Mouse (Mus musculus) liver, embryonic 16.5 days (tissue): ENCODE measurements around the gene Ttll1. TPM values are rescaled to one million over a fixed set of nuclear protein-coding genes. Genes with fewer than 3 reads are reported as not detected.
A peak's percentile ranks its signal among the peaks of the same experiment; 100 is the strongest.

Source experiments
- ATAC-seq: fragments of 200-750 bp; cut with Nextera tagmentation; 2 replicates; pipeline ENCODE4 v1.8.0; 2017; ENCODE audit warnings: low read depth, mild to moderate bottlenecking, moderate number of reproducible peaks, moderate library complexity
- H3K27ac ChIP-seq: fragments of 300-500 bp; sonication (generic); 2 replicates; pipeline ENCODE4 v1.5.1; 2014; ENCODE audit warnings: mild to moderate bottlenecking, low read length
- H3K27me3 ChIP-seq: fragments of 300-500 bp; sonication (generic); 2 replicates; pipeline ENCODE4 v1.6.1; 2014; ENCODE audit warnings: low read depth, low read length, mixed read lengths; ENCODE audit not compliant: control insufficient read depth, insufficient read depth
- H3K36me3 ChIP-seq: fragments of 300-500 bp; sonication (generic); 2 replicates; pipeline ENCODE4 v1.6.1; 2014; ENCODE audit warnings: mild to moderate bottlenecking; ENCODE audit not compliant: control insufficient read depth, insufficient read depth
- H3K4me1 ChIP-seq: fragments of 300-500 bp; sonication (generic); 2 replicates; pipeline ENCODE4 v1.6.1; 2014; ENCODE audit warnings: low read depth, low read length, mixed read lengths; ENCODE audit not compliant: control insufficient read depth
- H3K4me2 ChIP-seq: fragments of 300-500 bp; sonication (generic); 2 replicates; pipeline ENCODE4 v1.6.1; 2014; ENCODE audit warnings: low read depth, low read length, mixed read lengths
- H3K4me3 ChIP-seq: fragments of 300-500 bp; sonication (generic); 2 replicates; pipeline ENCODE4 v1.5.1; 2014; ENCODE audit warnings: low read depth, mild to moderate bottlenecking, low read length
- H3K9ac ChIP-seq: fragments of 300-500 bp; sonication (generic); 2 replicates; pipeline ENCODE4 v1.6.1; 2014; ENCODE audit warnings: low read depth, low read length
- H3K9me3 ChIP-seq: fragments of 300-500 bp; sonication (generic); replicated peaks from 2 replicates; pipeline ENCODE4 v1.6.1; 2016; ENCODE audit warnings: low read length; ENCODE audit not compliant: control insufficient read depth
- WGBS: fragments of 180-500 bp; shearing (Covaris S2); extraction: QIAGEN DNeasy Blood & Tissue Kit; methylation state at CpG from one replicate; pipeline ENCODE4 v1.1.7; 2014; ENCODE audit not compliant: insufficient replicate concordance; 5-methylcytosine and 5-hydroxymethylcytosine counted together
- polyA plus RNA-seq: library from polyadenylated mRNA; unstranded; fragments of >200 nt; fragmentation: Nextera tagmentation; extraction: Ambion mirVana; gene quantifications from 2 replicates; pipeline ENCODE4 v1.2.1, GENCODE M21; 2015

Ttll1 gene
- polyA plus RNA-seq, 1 experiment from 2014 or later: 4.7 TPM

- WGBS: 68% methylated on average over 4 of the region's 4 CpGs
- no peak for ATAC-seq
- no peaks in the 10 kb centered on the region for H3K36me3 ChIP-seq
- H3K27ac ChIP-seq: no peak overlapping the region
- H3K9ac ChIP-seq: no peak overlapping the region
- no peak overlapping the region for H3K4me3 ChIP-seq
- H3K4me2 ChIP-seq: no peak overlapping the region
- H3K4me1 ChIP-seq: peaks cover 3% of the 10 kb centered on the region
- H3K9me3 ChIP-seq: no peaks in the 10 kb centered on the region
- H3K27me3 ChIP-seq: no peaks in the 10 kb centered on the region
Measured at GRCm38 (mm10) chr15:83479818-83480217, 30.9 kb downstream of the Ttll1 start.

GRCm38 (mm10) chr15:83478096-83478495 lies 32.6 kb downstream of the Ttll1 start:
- no peaks in the 10 kb centered on the region for H3K9me3 ChIP-seq
- no peak overlapping the region for H3K4me2 ChIP-seq
- H3K4me1 ChIP-seq: peaks cover 17% of the 10 kb centered on the region
- H3K36me3 ChIP-seq: no peaks in the 10 kb centered on the region
- ATAC-seq: no peak
- no peak overlapping the region for H3K4me3 ChIP-seq
- H3K27ac ChIP-seq: no peak overlapping the region
- 57% methylated on average over 3 of the region's 3 CpGs for whole genome bisulfite sequencing
- no peak overlapping the region for H3K9ac ChIP-seq
- H3K27me3 ChIP-seq: no peaks in the 10 kb centered on the region

- no peaks in the 10 kb centered on the region for H3K27me3 ChIP-seq
- H3K36me3 ChIP-seq: no peaks in the 10 kb centered on the region
- no peak for ATAC-seq
- H3K4me2 ChIP-seq: no peak overlapping the region
- H3K4me3 ChIP-seq: no peak overlapping the region
- no peaks in the 10 kb centered on the region for H3K9me3 ChIP-seq
- H3K9ac ChIP-seq: no peak overlapping the region
- H3K27ac ChIP-seq: no peak overlapping the region
- 48% methylated on average over 12 of the region's 12 CpGs for WGBS
- H3K4me1 ChIP-seq: peaks cover 17% of the 10 kb centered on the region
Measured at GRCm38 (mm10) chr15:83476593-83477273, 34.0 kb downstream of the Ttll1 start.

- peak; percentile 81 for ATAC-seq
- no peaks in the 10 kb centered on the region for H3K27me3 ChIP-seq
- peaks cover 17% of the 10 kb centered on the region for H3K4me1 ChIP-seq
- peak overlapping the region; percentile 71 for H3K4me2 ChIP-seq
- peak overlapping the region; percentile 82 for H3K27ac ChIP-seq
- 14% methylated on average over 5 of the region's 5 CpGs for WGBS
- H3K36me3 ChIP-seq: no peaks in the 10 kb centered on the region
- peak overlapping the region; percentile 47 for H3K9ac ChIP-seq
- no peaks in the 10 kb centered on the region for H3K9me3 ChIP-seq
- H3K4me3 ChIP-seq: peak overlapping the region; percentile 39
Measured at GRCm38 (mm10) chr15:83474466-83474836, 36.2 kb downstream of the Ttll1 start.

- Histone ChIP-seq H3K36me3 (no peaks in the 10 kb centered on the region), H3K9me3 (no peaks in the 10 kb centered on the region), H3K4me3 (peak overlapping the region; percentile 39), H3K4me2 (peak overlapping the region; percentile 71), H3K27ac (peak overlapping the region; percentile 82), H3K9ac (peak overlapping the region; percentile 47), H3K4me1 (peaks cover 17% of the 10 kb centered on the region), H3K27me3 (no peaks in the 10 kb centered on the region)
- WGBS: 39% methylated on average over 10 of the region's 10 CpGs
- ATAC-seq: peak; percentile 99
Measured at GRCm38 (mm10) chr15:83473832-83474465, 36.7 kb downstream of the Ttll1 start.

- ATAC-seq: no peak
- no peak overlapping the region for H3K9ac ChIP-seq
- H3K9me3 ChIP-seq: no peaks in the 10 kb centered on the region
- no peaks in the 10 kb centered on the region for H3K27me3 ChIP-seq
- no peaks in the 10 kb centered on the region for H3K36me3 ChIP-seq
- H3K4me3 ChIP-seq: no peak overlapping the region
- no peak overlapping the region; the same call in 1 of the 2 replicates for H3K27ac ChIP-seq
- no peak overlapping the region for H3K4me2 ChIP-seq
- H3K4me1 ChIP-seq: peaks cover 17% of the 10 kb centered on the region
- 71% methylated on average over 1 of the region's 1 CpGs for WGBS
Measured at GRCm38 (mm10) chr15:83473251-83473650, 37.4 kb downstream of the Ttll1 start.

- Histone ChIP-seq H3K9me3 (no peaks in the 10 kb centered on the region), H3K27me3 (no peaks in the 10 kb centered on the region), H3K4me3 (no peak overlapping the region), H3K4me2 (no peak overlapping the region), H3K27ac (no peak overlapping the region), H3K36me3 (no peaks in the 10 kb centered on the region), H3K9ac (no peak overlapping the region), H3K4me1 (peaks cover 17% of the 10 kb centered on the region)
- ATAC-seq: no peak
- WGBS: 57% methylated on average over 7 of the region's 7 CpGs
Measured at GRCm38 (mm10) chr15:83471476-83471875, 39.2 kb downstream of the Ttll1 start.

- H3K4me3 ChIP-seq: no peak overlapping the region
- 64% methylated on average over 8 of the region's 8 CpGs for WGBS
- H3K27ac ChIP-seq: no peak overlapping the region
- peaks cover 17% of the 10 kb centered on the region for H3K4me1 ChIP-seq
- H3K4me2 ChIP-seq: no peak overlapping the region
- H3K36me3 ChIP-seq: no peaks in the 10 kb centered on the region
- H3K27me3 ChIP-seq: no peaks in the 10 kb centered on the region
- no peaks in the 10 kb centered on the region for H3K9me3 ChIP-seq
- no peak for ATAC-seq
- H3K9ac ChIP-seq: no peak overlapping the region
Measured at GRCm38 (mm10) chr15:83470443-83470842, 40.2 kb downstream of the Ttll1 start.

- Histone ChIP-seq H3K36me3 (no peaks in the 10 kb centered on the region), H3K27ac (no peak overlapping the region), H3K9me3 (no peaks in the 10 kb centered on the region), H3K27me3 (no peaks in the 10 kb centered on the region), H3K4me3 (no peak overlapping the region), H3K9ac (no peak overlapping the region), H3K4me1 (peaks cover 17% of the 10 kb centered on the region), H3K4me2 (no peak overlapping the region)
- no peak for ATAC-seq
- 61% methylated on average over 6 of the region's 6 CpGs for WGBS
Measured at GRCm38 (mm10) chr15:83469279-83469821, 41.3 kb downstream of the Ttll1 start.
